21 mouse cellular contexts compared by ENCODE assay signal in genomic region chr4:26629710-26630109, GRCm38 (mm10).
"Had no signal": no experiment of that assay in that cellular context is flagged by ENCODE, and none has a peak within 500 bp of the region (broad histone marks: within the 10 kb centered on the region; RNA-seq: fewer than 3 reads in every experiment).

No protein-coding gene starts in this region.

- H3K4me3 ChIP-seq: left cerebral cortex, adult 2 months; limb, embryonic 10.5 days; limb, embryonic 13.5 days; liver, embryonic 12.5 days; liver, embryonic 15.5 days; lung, embryonic 15.5 days; megakaryocyte, embryonic 14.5 days; midbrain, embryonic 10.5 days; midbrain, embryonic 13.5 days had no signal

- DNase-seq: kidney, adult 18-20 months; kidney, adult 9 months; kidney, postnatal 14 days; layer of hippocampus, postnatal 36 days; liver; lung, adult 18-20 months; lung, postnatal 10 days; lung, postnatal 36 days; thymus, adult 2 months; thymus, postnatal 14 days; thymus, postnatal 4 days had no signal

- H3K36me3 ChIP-seq: limb, embryonic 10.5 days; limb, embryonic 13.5 days; liver, embryonic 12.5 days; liver, embryonic 15.5 days; lung, embryonic 15.5 days; midbrain, embryonic 10.5 days; midbrain, embryonic 13.5 days had no signal

- H3K27me3 ChIP-seq: limb, embryonic 13.5 days; liver, embryonic 12.5 days; liver, embryonic 15.5 days; lung, embryonic 15.5 days; megakaryocyte, embryonic 14.5 days; midbrain, embryonic 13.5 days had no signal

- H3K27ac ChIP-seq: left cerebral cortex, adult 2 months; limb, embryonic 10.5 days; limb, embryonic 13.5 days; liver, embryonic 12.5 days; liver, embryonic 15.5 days; lung, embryonic 15.5 days; midbrain, embryonic 10.5 days; midbrain, embryonic 13.5 days; stomach, postnatal 0 days had no signal

- H3K4me1 ChIP-seq: limb, embryonic 13.5 days; liver, embryonic 12.5 days; liver, embryonic 15.5 days; lung, embryonic 15.5 days; megakaryocyte, embryonic 14.5 days; midbrain, embryonic 10.5 days; midbrain, embryonic 13.5 days had no signal
